Mouse (Mus musculus): ENCODE data around the gene Nrip3.

The Nrip3 gene

GRCm38 (mm10) chr7:109781470-109782203, at the start of gene Nrip3:
Nrip3 (minus strand) TSS chr7:109782025.
- peak; percentile 81 for DNase-seq

GRCm38 (mm10) chr7:109831376-109831775, 49.6 kb upstream of the Nrip3 start:
- no peak for DNase-seq

GRCm38 (mm10) chr7:109826911-109827310, 45.1 kb upstream of the Nrip3 start:
- no peak for DNase-seq

GRCm38 (mm10) chr7:109825293-109825692, 43.5 kb upstream of the Nrip3 start:
- DNase-seq, result no peak

GRCm38 (mm10) chr7:109818600-109818999, 36.8 kb upstream of the Nrip3 start:
- no peak for DNase-seq

- DNase-seq, result no peak
These were observed 36.1 kb upstream of the Nrip3 start for GRCm38 (mm10) chr7:109817954-109818353.

GRCm38 (mm10) chr7:109813330-109814140, 31.7 kb upstream of the Nrip3 start:
- DNase-seq, result no peak

- DNase-seq, result no peak
These were observed 26.0 kb upstream of the Nrip3 start for GRCm38 (mm10) chr7:109807616-109808485.

GRCm38 (mm10) chr7:109804843-109805242, 23.0 kb upstream of the Nrip3 start:
- DNase-seq, result peak; percentile 63

GRCm38 (mm10) chr7:109804355-109804754, 22.5 kb upstream of the Nrip3 start:
- DNase-seq, result no peak

GRCm38 (mm10) chr7:109803516-109803915, 21.7 kb upstream of the Nrip3 start:
- DNase-seq, result no peak

GRCm38 (mm10) chr7:109800626-109801025, 18.8 kb upstream of the Nrip3 start:
- DNase-seq, result no peak

GRCm38 (mm10) chr7:109799168-109799567, 17.3 kb upstream of the Nrip3 start:
- no peak for DNase-seq

GRCm38 (mm10) chr7:109795564-109795963, 13.7 kb upstream of the Nrip3 start:
- no peak for DNase-seq

GRCm38 (mm10) chr7:109794556-109794955, 12.7 kb upstream of the Nrip3 start:
- no peak for DNase-seq

GRCm38 (mm10) chr7:109792759-109793158, 10.9 kb upstream of the Nrip3 start:
- peak; percentile 61 for DNase-seq

- DNase-seq, result no peak
These were observed 9.0 kb upstream of the Nrip3 start for GRCm38 (mm10) chr7:109790818-109791217.

- DNase-seq, result no peak
These were observed 6.0 kb upstream of the Nrip3 start for GRCm38 (mm10) chr7:109787860-109788259.

GRCm38 (mm10) chr7:109783281-109783680, 1.5 kb upstream of the Nrip3 start:
- no peak for DNase-seq

- DNase-seq, result no peak
These were observed 747 bp downstream of the Nrip3 start for GRCm38 (mm10) chr7:109781087-109781469.

- no peak for DNase-seq
These were observed 9.6 kb downstream of the Nrip3 start for GRCm38 (mm10) chr7:109772251-109772650.

- no peak for DNase-seq
These were observed 13.0 kb downstream of the Nrip3 start for GRCm38 (mm10) chr7:109768699-109769383.

Measured in thymus, postnatal 4 days (tissue).